Mouse (Mus musculus) liver, embryonic 13.5 days (tissue): Measurements from ENCODE around the gene Polr2e. TPM values are rescaled to one million over a fixed set of nuclear protein-coding genes. Genes with fewer than 3 reads are reported as not detected.
"Not testable (repeated sequence)": the region's sequence is repeated elsewhere in the genome, so short reads cannot be mapped to it uniquely, and the experiment has no call there.

ENCODE experiments used
- ATAC-seq: fragments of 200-750 bp; cut with Nextera tagmentation; 2 replicates; pipeline ENCODE4 v1.8.0; 2017; ENCODE audit warnings: low read depth, mild to moderate bottlenecking, moderate number of reproducible peaks, moderate library complexity
- DNase-seq: peaks from one replicate; pipeline ENCODE4 v3.0.0; 2022
- H3K27ac ChIP-seq: fragments of 300-500 bp; sonication (generic); 2 replicates; pipeline ENCODE4 v1.5.1; 2015; ENCODE audit warnings: moderate library complexity, mild to moderate bottlenecking, inconsistent platforms
- H3K27me3 ChIP-seq: fragments of 300-500 bp; sonication (generic); 2 replicates; pipeline ENCODE4 v1.6.1; 2015; ENCODE audit warnings: mild to moderate bottlenecking, inconsistent platforms
- H3K36me3 ChIP-seq: fragments of 300-500 bp; sonication (generic); 2 replicates; pipeline ENCODE4 v1.6.1; 2015; ENCODE audit warnings: mild to moderate bottlenecking, inconsistent platforms
- H3K4me1 ChIP-seq: fragments of 300-500 bp; sonication (generic); replicated peaks from 2 replicates; pipeline ENCODE4 v1.6.1; 2015; ENCODE audit warnings: inconsistent platforms
- H3K4me2 ChIP-seq: fragments of 300-500 bp; sonication (generic); 2 replicates; pipeline ENCODE4 v1.6.1; 2015; ENCODE audit warnings: inconsistent platforms, mild to moderate bottlenecking, moderate library complexity
- H3K4me3 ChIP-seq: fragments of 300-500 bp; sonication (generic); replicated peaks from 2 replicates; pipeline ENCODE4 v1.5.1; 2015; ENCODE audit warnings: mild to moderate bottlenecking, inconsistent platforms
- H3K9ac ChIP-seq: fragments of 300-500 bp; sonication (generic); 2 replicates; pipeline ENCODE4 v1.6.1; 2015; ENCODE audit warnings: mild to moderate bottlenecking, inconsistent platforms
- H3K9me3 ChIP-seq: fragments of 300-500 bp; sonication (generic); replicated peaks from 2 replicates; pipeline ENCODE4 v1.6.1; 2016; ENCODE audit warnings: inconsistent platforms
- WGBS: fragments of 180-500 bp; shearing (Covaris S2); methylation state at CpG from one replicate; pipeline ENCODE4 v1.1.7; 2015; ENCODE audit not compliant: insufficient replicate concordance; 5-methylcytosine and 5-hydroxymethylcytosine counted together
- polyA plus RNA-seq: library from polyadenylated mRNA; unstranded; fragments of >200 nt; fragmentation: Nextera tagmentation; extraction: Ambion mirVana; gene quantifications from 2 replicates; pipeline ENCODE4 v1.2.1, GENCODE M21; 2015

Polr2e gene
- polyA plus RNA-seq, 1 experiment from 2014 or later = 120 TPM

- Histone ChIP-seq H3K27ac (no peak overlapping the region), H3K9me3 (no peaks in the 10 kb centered on the region), H3K4me1 (peaks cover 47% of the 10 kb centered on the region), H3K36me3 (peaks cover 70% of the 10 kb centered on the region), H3K27me3 (no peaks in the 10 kb centered on the region), H3K4me3 (no peak overlapping the region), H3K4me2 (no peak overlapping the region), H3K9ac (no peak overlapping the region)
- no peak for DNase-seq
- WGBS = 89% methylated on average over 27 of the region's 27 CpGs
- ATAC-seq = no peak
Measured at GRCm38 (mm10) chr10:80056976-80057682, 17.5 kb upstream of the Polr2e start.

- Histone ChIP-seq H3K27ac (peak overlapping the region; percentile 29; the same call in 1 of the 2 replicates), H3K36me3 (peaks cover 64% of the 10 kb centered on the region), H3K9ac (no peak overlapping the region), H3K9me3 (no peaks in the 10 kb centered on the region), H3K4me1 (peaks cover 53% of the 10 kb centered on the region), H3K4me2 (no peak overlapping the region; the same call in 1 of the 2 replicates), H3K4me3 (no peak overlapping the region), H3K27me3 (no peaks in the 10 kb centered on the region)
- WGBS = 93% methylated on average over 4 of the region's 4 CpGs
- DNase-seq = no peak
- ATAC-seq = no peak
Measured at GRCm38 (mm10) chr10:80056506-80056905, 16.9 kb upstream of the Polr2e start.

- DNase-seq (no peak), ATAC-seq (no peak)
- Histone ChIP-seq H3K4me2 (peak overlapping the region; percentile 92), H3K36me3 (peaks cover 58% of the 10 kb centered on the region), H3K27me3 (no peaks in the 10 kb centered on the region), H3K9me3 (no peaks in the 10 kb centered on the region), H3K9ac (peak overlapping the region; percentile 100), H3K27ac (peak overlapping the region; percentile 99), H3K4me1 (peaks cover 59% of the 10 kb centered on the region), H3K4me3 (peak overlapping the region; percentile 95)
- WGBS = 38% methylated on average over 9 of the region's 10 CpGs
Measured at GRCm38 (mm10) chr10:80055891-80056290, 16.3 kb upstream of the Polr2e start.

GRCm38 (mm10) chr10:80055364-80055763 is 15.8 kb upstream of the Polr2e start:
- Histone ChIP-seq H3K9ac (peak overlapping the region; percentile 100), H3K4me1 (peaks cover 65% of the 10 kb centered on the region), H3K4me3 (peak overlapping the region; percentile 95), H3K36me3 (peaks cover 53% of the 10 kb centered on the region), H3K27me3 (no peaks in the 10 kb centered on the region), H3K9me3 (no peaks in the 10 kb centered on the region), H3K27ac (peak overlapping the region; percentile 99), H3K4me2 (peak overlapping the region; percentile 92)
- 74% methylated on average over 5 of the region's 5 CpGs for WGBS
- ATAC-seq (no peak), DNase-seq (no peak)

- WGBS = 17% methylated on average over 3 of the region's 3 CpGs
- Histone ChIP-seq H3K9ac (peak overlapping the region; percentile 100), H3K4me1 (peaks cover 69% of the 10 kb centered on the region), H3K4me3 (peak overlapping the region; percentile 95), H3K27ac (peak overlapping the region; percentile 99), H3K4me2 (peak overlapping the region; percentile 92), H3K36me3 (peaks cover 48% of the 10 kb centered on the region)
- not testable (repeated sequence) for ATAC-seq, DNase-seq, H3K27me3 ChIP-seq, H3K9me3 ChIP-seq
Measured at GRCm38 (mm10) chr10:80054911-80055310, 15.3 kb upstream of the Polr2e start.

GRCm38 (mm10) chr10:80053831-80054815 is 14.5 kb upstream of the Polr2e start:
- WGBS = 1% methylated on average over 77 of the region's 77 CpGs
- H3K4me2 ChIP-seq = peak overlapping the region; percentile 92

GRCm38 (mm10) chr10:80053259-80053780 is 13.7 kb upstream of the Polr2e start:
- peak overlapping the region; percentile 99 for H3K27ac ChIP-seq
- H3K4me1 ChIP-seq = peaks cover 85% of the 10 kb centered on the region
- peak overlapping the region; percentile 100 for H3K9ac ChIP-seq
- under 1% methylated on average over 47 of the region's 47 CpGs for WGBS
- H3K9me3 ChIP-seq = no peaks in the 10 kb centered on the region
- H3K4me3 ChIP-seq = peak overlapping the region; percentile 95
- peaks cover 33% of the 10 kb centered on the region for H3K36me3 ChIP-seq
- ATAC-seq (peak; percentile 91), DNase-seq (peak; percentile 100)
- H3K27me3 ChIP-seq = no peaks in the 10 kb centered on the region
- peak overlapping the region; percentile 92 for H3K4me2 ChIP-seq

More at GRCm38 (mm10) chr10:80053831-80054815, 14.5 kb upstream of the Polr2e start:
- Histone ChIP-seq H3K27me3 (no peaks in the 10 kb centered on the region), H3K36me3 (peaks cover 40% of the 10 kb centered on the region), H3K9ac (peak overlapping the region; percentile 100), H3K4me1 (peaks cover 77% of the 10 kb centered on the region), H3K4me3 (peak overlapping the region; percentile 95), H3K9me3 (no peaks in the 10 kb centered on the region), H3K27ac (peak overlapping the region; percentile 99)
- ATAC-seq (peak; percentile 49), DNase-seq (peak; percentile 62)

- 80% methylated on average over 5 of the region's 5 CpGs for WGBS
- H3K4me3 ChIP-seq = 0 out of 2 replicates have a peak overlapping the region, but pooled peaks have one; percentile 1
- no peak for ATAC-seq
- H3K4me2 ChIP-seq = peak overlapping the region; percentile 70
- H3K36me3 ChIP-seq = peaks cover 24% of the 10 kb centered on the region
- H3K27ac ChIP-seq = peak overlapping the region; percentile 93
- H3K27me3 ChIP-seq = no peaks in the 10 kb centered on the region
- DNase-seq = no peak
- no peaks in the 10 kb centered on the region for H3K9me3 ChIP-seq
- H3K4me1 ChIP-seq = peaks cover 87% of the 10 kb centered on the region
- H3K9ac ChIP-seq = peak overlapping the region; percentile 72
Measured at GRCm38 (mm10) chr10:80052374-80052764, 12.8 kb upstream of the Polr2e start.

- peaks cover 18% of the 10 kb centered on the region for H3K36me3 ChIP-seq
- peak overlapping the region; percentile 72 for H3K9ac ChIP-seq
- peak; percentile 64 for DNase-seq
- WGBS = 36% methylated on average over 14 of the region's 14 CpGs
- no peaks in the 10 kb centered on the region for H3K27me3 ChIP-seq
- H3K9me3 ChIP-seq = no peaks in the 10 kb centered on the region
- no peak for ATAC-seq
- peak overlapping the region; percentile 93 for H3K27ac ChIP-seq
- 0 out of 2 replicates have a peak overlapping the region, but pooled peaks have one; percentile 1 for H3K4me3 ChIP-seq
- H3K4me1 ChIP-seq = peaks cover 87% of the 10 kb centered on the region
- H3K4me2 ChIP-seq = peak overlapping the region; percentile 70
Measured at GRCm38 (mm10) chr10:80051618-80052373, 12.2 kb upstream of the Polr2e start.

- H3K4me2 ChIP-seq = no peak overlapping the region
- H3K4me1 ChIP-seq = peaks cover 86% of the 10 kb centered on the region
- no peaks in the 10 kb centered on the region for H3K9me3 ChIP-seq
- 50% methylated on average over 15 of the region's 15 CpGs for WGBS
- H3K27ac ChIP-seq = peak overlapping the region; percentile 93
- H3K9ac ChIP-seq = peak overlapping the region; percentile 72
- no peak for ATAC-seq
- H3K36me3 ChIP-seq = peaks cover 11% of the 10 kb centered on the region
- no peak overlapping the region for H3K4me3 ChIP-seq
- DNase-seq = no peak
- no peaks in the 10 kb centered on the region for H3K27me3 ChIP-seq
Measured at GRCm38 (mm10) chr10:80050885-80051617, 11.5 kb upstream of the Polr2e start.
